Mouse (Mus musculus) hindlimb bud, embryonic 11.5 days (tissue): ENCODE results near the gene 3110082I17Rik.
A peak's percentile ranks its signal among the peaks of the same experiment; 100 is the strongest.

Source experiments
- DNase-seq: peaks from one replicate; pipeline ENCODE4 v3.0.0-alpha.2; 2012; ENCODE audit warnings: low read depth, low spot score; ENCODE audit errors: extremely low spot score

3110082I17Rik gene

DNA sequence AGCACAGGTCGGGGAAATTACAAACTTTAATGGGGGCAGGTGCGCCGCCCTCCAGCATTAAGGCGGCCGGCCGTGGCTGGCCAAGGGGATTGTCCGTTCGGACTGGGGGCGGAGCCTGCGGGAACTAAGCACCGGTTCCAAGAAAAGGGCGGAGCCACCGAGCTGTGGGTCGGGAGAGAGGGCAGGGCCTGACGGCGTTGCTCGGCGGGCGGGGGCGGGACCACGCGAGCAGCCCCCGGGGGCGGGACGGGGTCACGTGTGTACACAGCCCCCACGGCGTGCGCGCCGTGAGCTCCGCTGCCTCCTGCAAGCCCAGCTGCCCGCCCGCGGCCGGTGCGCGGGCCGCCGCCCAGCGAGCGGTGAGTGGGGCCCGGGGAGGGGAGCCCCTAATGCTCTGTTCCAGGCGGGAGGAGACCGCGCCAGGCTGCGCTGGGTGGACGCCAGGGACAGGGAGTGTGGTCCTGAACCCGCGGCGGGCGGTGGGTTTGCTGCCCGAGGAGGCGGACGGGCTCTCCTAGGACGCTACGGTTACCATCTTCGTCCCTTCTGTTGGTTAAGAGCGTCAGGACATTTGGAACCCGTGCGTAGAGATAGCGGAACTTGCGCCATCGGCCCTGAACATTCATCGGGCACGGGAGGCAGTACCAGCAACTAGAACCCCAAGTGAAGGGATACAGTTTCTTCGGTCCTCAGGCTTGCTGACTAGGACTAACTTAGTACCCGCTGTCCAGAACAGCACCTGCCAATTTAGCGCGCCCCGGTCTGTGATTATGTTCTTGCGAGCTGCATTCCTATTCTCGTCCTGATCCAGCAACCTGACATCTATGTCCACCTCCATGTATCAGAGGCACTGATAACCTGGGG lies 79.7 kb downstream of the 3110082I17Rik start:
- DNase-seq: peak; percentile 57

DNA sequence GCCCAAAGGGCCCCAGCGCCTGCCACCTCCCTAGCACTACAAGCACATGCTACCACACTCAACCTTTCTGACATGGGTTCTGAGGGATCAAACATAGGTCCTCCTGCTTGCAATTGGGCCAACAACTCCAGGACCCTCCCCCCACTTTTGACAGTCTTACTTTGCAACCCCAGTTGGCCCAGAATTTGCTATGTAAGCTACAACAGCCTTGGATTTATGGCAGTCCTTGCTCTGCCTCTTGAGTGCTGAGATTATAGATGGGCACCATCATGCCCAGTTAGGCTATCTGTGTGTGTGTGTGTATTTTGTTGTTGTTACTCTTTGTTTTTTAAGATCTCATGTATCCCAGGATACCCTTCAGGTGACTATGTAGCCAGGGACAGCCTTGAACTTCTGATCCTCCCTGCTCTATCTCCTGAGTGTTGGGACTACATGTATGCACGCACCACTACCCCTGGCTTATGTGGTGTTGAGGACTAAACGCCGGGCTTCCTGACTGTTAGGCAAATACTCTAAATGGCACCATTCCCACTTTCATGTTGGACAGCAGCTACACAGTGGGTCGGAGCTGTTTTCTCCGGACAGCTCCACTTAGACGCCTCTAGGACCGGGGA lies 80.4 kb downstream of the 3110082I17Rik start:
- DNase-seq: no peak

DNA sequence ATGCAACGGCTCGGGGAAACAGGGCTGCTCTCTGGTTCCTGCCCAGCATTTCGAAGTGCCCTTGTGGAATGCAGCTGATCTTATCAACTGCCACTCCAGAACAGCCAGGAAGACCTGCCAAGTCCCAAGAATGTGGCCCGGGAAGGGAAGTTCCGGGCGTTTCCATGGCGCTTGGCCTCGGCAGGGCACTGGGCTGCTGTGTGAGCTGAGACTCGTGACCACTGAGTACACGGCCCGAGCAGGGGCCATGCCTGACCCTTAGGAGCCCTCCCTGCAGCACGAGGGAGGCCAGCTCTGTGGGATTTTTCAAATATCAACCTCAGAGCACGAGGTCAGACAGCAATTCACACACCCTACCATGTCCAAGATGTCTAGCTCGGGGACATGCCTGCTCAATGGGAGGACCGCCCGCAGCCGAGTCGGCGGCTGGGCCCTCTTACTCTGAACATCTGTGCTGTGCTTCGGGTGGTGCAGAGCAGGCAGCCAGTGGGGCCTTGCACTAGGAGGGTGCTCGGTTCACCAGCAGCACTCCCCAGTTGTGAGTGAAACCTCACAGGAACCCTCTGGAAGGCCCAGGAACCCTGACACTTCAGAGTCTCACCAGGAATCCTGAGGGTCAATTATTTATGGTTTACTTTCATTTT lies 81.2 kb downstream of the 3110082I17Rik start:
- DNase-seq: no peak

DNA sequence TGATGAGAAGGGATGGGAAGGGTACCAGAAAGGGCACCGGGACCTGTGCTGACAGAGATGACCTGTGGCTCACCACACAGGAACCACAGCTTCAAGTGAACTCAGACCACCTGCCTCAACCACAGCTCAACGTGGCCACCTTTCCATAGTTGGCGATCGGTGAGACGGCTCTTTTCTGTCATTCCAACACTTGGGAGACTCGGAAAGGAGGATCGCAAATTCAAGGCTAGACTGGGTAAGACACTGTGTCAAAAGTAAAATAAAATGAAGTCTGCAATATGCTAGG lies 82.1 kb downstream of the 3110082I17Rik start:
- DNase-seq: no peak

DNA sequence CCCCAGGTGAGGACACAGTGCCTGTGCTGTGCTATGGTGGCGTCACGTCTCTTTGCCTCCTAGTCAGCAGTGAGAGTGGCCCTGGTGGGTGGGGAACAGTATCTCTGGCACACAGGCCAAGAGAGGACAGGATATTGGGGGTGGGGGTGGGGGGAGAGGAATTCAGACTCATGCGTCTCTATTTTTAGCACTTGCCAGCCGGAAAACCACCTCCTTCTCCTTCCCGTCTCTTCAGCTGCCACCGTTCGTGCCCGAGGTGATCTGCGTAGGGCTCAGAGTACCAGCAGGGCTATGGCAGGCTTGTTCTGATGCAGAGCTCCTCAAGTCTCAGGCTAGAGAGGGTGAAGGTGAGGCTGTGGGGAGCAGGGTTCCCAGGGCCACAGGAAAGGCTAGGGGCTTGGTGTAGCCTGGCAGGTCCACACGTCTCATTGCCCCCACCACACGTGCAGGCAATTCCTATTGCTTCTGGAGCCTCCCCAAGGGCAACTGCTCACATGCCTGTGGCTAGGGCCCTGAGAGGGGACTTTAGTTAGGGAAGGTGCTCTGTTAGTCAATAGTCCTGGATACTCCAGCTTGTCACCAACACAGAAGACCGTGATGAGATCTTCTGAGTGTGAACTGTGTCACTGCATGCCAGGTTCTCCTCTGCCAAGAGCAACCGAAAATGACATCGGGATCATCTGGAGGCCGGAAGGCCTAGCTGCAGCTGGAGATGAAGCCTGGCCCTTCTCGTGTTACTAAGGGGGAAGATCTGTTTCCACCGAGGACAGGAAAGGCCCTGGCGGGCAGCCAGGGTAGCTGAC lies 82.7 kb downstream of the 3110082I17Rik start, which contains the start of gene Gpr146:
Gene Gpr146, plus strand, starts transcription at position 230 of the 803 bp plus-strand sequence.
- DNase-seq: no peak

DNA sequence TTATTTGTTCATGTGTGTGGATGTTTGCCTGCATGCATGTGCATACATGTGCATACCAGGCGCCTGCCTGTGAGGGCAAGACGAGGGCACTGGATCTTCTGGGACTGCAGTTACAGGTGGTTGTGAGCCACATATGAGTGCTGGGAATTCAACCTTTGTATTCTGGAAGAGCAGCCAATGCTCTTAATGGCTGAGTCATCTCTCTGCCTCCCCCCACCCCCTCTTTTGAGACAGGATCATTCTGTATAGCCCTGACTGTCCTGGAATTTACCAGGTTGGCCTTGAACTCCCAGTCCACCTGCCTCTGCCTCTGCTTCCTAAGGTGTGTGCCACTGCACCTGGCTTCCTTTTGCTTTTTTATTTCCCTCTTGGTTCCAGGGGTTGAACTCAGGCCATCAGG lies 85.5 kb downstream of the 3110082I17Rik start:
- DNase-seq: no peak

DNA sequence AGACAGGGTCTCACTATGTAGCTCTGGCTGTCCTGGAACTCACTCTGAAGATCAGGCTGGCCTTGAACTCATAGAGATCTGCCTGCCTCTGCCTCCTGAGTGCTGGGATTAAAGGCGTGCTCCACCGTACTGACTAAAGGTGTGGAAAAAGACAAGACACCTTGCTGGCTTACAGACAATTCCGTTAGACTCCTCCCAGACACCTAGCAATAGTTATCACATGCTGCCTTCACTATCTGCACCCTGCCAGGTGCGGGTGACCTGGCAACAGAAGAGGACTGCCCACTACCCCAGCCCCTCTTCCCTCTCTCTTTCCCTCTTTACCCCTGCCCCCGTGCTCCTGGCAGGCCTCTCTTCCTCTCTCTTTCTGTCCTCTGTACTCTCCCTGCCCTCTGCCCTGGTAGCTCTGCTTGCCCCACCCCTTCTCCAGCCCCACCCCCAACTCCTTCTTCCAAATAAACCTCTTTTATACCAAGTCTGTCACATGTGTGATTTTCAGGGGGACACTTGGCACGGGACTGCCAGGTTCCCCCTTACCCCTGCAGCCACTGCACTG lies 86.4 kb downstream of the 3110082I17Rik start:
- DNase-seq: no peak

DNA sequence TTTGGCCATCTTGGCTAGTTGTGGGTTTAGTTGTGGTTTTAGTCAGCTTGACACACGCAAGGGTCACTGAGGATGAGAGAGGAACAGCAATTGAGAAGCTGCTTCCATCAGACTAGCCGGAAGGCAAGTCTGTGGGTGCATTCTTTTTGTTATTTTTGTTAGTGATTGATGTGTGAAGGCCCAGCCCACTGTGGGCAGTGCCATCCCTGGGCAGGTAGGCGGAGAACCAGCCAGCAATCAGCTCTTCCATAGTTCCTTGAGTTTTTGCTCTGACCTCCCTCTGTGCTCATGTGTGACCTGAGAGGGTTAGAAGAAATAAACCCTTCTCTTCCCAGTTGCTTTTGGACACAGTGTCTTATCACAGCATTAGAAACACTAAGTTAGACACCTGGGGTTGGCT lies 87.2 kb downstream of the 3110082I17Rik start:
- DNase-seq: no peak

DNA sequence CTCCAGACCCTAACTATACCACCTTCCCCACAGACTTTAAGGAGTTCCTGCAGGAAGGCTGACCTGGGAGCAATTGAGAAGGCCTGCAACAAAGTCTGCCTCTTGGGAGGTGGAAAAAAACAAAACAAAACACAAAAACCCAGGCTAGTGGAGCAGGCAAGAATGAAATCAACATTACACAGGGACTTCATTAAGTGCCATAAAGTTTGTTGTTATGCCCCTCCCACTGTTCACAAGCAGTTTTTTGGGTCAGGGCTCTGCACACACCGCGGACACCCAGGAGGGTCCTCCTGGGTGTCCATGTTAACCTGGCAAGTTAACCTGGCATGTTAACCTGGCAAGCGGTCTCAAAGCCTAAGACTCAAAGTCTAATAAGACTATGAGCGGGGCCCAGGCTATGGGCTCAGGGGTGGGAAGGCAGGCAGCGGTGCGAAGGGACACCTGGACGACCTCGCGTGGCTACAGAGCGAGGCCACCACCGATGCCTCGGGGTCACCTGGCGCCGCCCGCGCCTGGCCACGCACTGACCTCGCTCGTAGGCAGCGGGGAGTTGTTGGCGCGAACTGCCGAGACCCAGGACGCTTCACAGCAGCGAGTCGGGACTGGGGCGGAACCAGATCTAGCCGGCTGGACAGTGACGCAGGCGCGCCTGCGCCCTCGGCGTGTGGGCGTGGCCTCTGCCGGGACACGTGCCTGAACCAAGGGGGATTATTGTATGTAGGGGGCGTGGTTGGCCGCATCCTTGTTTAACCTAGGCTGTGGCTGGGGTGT lies 88.5 kb downstream of the 3110082I17Rik start:
- DNase-seq: peak; percentile 86

DNA sequence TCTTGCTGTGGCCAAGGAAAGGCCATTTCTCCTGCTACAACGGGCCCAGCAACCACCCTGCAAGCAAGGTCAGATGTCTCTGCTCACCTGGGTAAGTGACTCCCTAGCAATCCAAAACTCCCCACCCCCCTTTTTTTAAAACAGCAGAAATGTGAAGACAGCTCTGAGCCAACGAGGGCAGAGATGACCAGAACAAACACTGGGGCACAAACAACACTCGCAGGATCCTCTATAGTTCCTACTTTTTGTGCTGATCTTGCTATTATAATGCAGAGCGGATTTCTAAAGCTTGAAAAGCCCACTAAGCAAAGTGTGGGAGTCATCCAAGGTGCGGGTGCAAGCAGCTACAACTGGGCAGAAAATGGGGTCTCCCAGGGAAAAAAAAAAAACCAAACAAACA lies 89.2 kb downstream of the 3110082I17Rik start:
- DNase-seq: no peak

DNA sequence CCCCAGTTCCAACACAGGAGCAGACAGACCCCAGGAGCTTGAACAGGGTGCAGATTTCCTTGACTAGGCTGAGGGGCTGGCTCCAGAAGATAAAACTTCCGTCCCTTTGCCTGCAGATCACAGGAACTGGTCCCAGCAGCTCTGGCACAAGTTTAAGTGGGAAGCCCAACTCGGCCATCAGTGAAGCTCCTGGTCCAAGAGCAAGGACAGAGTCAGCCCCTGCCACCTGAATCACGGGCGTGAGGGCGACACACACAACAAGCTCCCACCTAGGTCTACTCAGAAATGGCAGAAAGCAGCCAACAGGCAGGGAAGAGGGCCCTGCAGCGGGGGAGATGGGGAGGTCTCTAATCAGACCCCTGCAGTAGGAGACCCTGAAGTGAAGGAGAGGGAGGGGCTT lies 90.0 kb downstream of the 3110082I17Rik start:
- DNase-seq: no peak

DNA sequence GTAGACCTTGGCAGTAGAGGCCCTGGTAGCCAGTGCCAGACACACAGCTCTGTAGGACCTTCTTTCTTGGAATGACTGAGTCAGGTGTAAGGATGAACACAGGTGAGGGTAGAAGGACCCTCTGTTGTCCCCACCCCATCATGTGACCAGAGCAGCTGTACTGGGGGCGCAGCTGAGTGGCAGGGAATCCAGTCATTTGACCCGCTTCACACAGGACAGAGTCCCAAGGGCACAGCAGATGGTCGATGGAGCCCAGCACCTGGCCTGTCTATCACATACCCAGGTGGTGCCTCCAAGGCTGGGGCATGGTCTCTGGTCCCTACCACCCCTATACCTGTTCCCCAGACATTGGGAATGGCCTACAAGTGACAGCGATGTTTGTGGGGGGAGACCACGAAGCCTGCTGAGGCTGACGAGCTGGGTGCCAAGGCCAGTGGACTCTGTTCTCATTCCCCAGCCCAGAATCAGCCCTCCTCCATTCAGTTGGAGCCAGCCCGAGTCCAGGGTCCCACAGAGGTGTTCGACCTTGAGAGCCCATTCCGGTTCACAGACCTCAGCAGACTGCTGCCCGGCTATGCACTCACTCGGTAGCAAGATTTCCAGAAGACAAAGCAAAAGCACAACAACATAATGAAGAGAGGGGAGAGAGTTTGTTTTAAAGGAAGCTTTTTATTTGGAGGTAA lies 91.5 kb downstream of the 3110082I17Rik start:
- no peak for DNase-seq

DNA sequence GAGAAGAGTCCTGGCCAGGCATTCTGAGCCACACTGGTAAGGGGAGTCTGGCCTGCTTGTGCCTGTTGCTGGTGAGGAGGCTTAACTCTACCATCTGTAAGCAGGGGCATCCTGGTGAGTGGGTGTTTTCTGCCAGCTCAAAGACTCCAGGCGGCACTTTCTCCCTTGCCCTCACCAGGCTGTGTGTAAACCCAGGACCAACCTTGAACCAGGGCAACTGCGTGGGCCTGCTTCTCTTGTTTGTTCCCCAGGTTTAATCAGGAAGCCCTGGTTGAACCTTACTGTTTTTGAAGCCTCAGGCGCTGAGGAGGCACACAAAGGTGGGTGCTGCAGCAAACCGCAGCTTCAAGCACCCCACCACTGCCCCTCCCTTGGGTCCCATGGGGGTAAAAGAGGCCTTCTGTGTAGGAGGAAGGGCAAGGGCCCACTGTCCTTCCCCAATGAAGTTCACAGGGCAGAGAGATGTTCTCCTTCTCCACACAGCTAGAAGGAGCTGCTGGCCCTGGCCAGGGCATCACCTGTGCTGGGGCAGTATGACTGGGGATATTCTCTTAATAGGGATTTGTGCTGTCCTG lies 92.4 kb downstream of the 3110082I17Rik start:
- DNase-seq: no peak

DNA sequence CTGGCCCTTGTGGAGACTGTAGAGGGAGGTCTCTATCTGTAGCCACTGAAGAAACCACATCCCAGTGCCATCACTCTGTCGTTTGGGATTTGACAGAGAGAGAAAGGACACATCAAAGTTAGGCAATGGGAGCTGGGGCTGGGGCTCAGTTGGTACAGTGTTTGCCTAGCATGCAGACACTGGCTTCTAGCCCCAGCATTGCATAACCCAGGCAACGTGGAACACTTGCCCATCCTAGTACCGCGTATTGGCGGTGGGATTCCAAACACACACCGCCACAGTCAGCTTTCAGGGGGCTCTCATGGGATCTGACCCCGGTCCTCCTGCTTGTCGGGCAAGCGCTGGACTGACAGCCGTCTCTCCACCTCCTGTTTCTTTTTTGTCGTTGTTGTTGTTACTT lies 93.8 kb downstream of the 3110082I17Rik start:
- no peak for DNase-seq

DNA sequence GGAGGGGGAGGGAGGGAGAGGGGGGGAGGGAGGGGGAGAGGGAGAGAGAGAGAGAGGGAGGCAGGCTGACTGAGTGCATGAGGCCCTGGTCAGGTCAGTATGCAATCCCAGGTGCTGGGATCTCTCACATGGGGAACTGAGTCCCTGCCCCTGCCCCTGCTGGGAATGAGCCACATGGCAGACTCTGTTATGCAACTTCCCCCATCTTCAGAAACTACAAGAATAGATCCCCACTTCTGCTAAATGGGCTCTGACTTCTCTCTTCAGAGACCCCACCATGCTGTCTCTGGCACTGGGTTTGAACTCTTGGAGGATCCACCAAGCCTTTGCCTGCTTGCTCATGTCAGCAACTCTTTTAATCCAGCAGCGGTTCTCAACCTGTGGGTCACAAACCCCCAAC lies 94.5 kb downstream of the 3110082I17Rik start:
- no peak for DNase-seq

DNA sequence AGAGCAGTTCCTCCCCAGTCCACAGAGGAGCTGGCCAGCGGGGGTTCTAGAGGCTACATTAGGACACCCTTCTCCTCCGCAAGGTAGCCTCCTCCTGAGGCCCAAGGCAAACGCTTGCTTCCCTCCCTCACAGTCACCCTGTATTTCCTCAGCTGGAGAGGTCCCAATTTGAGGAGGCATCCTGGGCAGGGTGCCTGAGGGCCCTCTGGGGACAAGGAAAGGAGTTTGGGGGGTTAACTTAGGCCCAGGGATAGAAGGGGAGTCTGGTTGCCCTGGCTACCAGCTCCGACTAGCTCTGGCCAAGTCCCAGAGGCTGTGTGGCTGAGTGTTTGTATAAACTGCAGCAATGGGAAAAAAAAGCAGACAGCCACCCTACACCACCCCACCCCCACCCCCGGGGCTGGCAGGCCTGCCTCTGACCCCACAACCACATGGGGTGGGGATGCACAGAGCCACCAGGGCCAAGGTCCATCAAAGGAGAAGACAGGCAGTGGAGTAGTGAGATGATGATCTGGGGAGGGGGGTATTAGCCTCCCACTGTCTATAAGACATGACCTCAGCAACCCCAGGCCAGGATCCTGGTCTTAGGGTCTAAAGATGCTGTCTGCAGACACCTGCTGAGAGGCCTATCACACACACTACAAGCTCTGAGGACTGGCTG lies 95.3 kb downstream of the 3110082I17Rik start:
- no peak for DNase-seq

DNA sequence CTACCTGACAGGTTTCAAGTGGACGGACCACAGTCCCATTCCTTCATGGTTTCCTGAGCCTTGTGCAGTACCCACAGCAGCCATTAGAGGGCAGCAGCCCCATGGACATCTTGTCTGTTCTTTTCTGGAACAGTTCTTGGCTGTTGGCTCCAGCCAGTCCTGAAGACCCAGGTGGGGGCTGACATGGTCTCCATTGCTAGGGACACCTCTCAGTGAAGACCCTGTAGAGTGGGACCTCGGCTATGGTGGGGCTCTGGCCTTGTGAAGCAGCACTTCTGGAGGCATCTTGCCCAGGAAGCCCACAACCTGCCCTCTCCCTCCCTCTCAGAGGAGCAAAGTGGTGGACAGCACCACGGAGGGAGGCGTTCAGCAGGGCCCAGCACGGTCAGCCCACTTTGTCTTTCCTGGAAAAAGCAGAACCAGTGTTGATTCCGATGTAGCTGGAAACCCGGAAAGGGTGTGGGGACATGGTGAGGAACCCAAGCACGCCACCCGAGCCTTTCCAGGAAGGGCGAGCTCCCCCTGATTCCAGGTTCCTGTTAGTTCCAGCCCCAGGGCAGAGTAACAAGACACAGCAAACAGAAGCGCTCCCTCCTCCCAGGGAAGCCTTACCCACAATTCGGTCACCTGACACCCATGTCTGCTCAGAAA lies 95.9 kb downstream of the 3110082I17Rik start:
- DNase-seq: no peak

DNA sequence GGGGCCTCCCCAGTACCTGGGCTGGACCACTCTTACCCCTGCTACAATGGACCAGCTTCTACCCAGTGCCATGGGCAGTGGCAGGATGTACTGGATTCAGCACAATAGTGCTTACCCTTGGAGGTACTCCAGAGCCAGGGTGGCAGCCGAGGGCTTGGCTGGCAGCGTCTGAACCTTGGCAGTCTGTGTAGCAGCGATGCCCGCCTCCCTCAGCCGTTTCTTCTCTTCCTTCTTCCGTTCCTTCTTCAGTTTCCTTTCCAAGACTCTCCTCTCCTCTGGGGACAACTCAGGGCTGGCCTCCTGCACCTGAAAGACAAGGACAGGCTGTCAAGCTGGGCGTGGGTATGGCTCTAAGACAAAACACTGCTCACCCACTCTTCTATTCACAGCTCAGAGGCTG lies 96.5 kb downstream of the 3110082I17Rik start:
- DNase-seq: no peak
